Mouse (Mus musculus): ENCODE data around the gene Il22ra2. TPM values are rescaled to one million over a fixed set of nuclear protein-coding genes. Genes with fewer than 3 reads are reported as not detected.

Il22ra2 gene
- 0.05 TPM in 1 of 2 replicates, not detected in the other for polyA plus RNA-seq (2015; fragmentation: Nextera tagmentation; extraction: Ambion mirVana)

DNA sequence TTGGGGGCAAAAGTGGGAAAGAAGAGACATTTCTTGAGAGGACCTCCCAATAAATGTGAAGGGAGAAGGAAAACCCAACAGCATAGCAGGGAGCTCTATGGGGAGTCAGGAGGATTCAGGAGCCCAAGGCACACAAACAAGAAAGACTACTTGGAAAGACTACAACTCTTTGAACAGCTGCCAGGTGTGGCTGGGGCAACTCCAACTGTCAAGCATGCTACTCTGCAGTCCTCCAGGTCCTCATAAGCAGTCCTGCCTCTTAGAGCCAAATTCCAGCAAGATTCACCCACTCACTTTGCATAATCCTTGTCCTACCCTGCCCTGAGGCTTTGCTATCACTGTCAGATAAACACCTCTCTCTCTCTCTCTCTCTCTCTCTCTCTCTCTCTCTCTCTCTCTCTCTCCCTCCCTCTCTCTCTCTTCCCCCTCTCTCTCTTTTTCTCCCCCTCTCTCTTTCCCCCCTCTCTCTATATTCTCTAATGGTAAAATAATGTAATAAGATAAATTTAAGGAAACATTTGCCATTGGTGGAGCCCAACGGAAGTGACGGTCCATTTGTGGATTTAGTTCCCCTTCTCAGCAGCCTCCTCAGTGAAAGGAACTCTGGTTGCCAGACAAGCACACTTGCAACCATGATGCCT, at the start of gene Il22ra2:
Gene Il22ra2, plus strand, starts transcription at position 591 of the 641 bp plus-strand sequence.
- no peak for ATAC-seq (ENCODE audit: insufficient read depth)
- 83% methylated on average over 2 of the region's 2 CpGs for WGBS (ENCODE audit: insufficient replicate concordance)
- Histone ChIP-seq H3K4me2 (no peak within 1 kb of the TSS), H3K9ac (no peak within 1 kb of the TSS), H3K9me3 (replicated peaks) (no peaks in the 10 kb centered on the region), H3K36me3 (replicated peaks) (no peaks in the 10 kb centered on the region), H3K27ac (replicated peaks) (no peak within 1 kb of the TSS), H3K4me3 (replicated peaks) (no peak within 1 kb of the TSS), H3K4me1 (replicated peaks) (no peaks in the 10 kb centered on the region), H3K27me3 (no peaks in the 10 kb centered on the region)

DNA sequence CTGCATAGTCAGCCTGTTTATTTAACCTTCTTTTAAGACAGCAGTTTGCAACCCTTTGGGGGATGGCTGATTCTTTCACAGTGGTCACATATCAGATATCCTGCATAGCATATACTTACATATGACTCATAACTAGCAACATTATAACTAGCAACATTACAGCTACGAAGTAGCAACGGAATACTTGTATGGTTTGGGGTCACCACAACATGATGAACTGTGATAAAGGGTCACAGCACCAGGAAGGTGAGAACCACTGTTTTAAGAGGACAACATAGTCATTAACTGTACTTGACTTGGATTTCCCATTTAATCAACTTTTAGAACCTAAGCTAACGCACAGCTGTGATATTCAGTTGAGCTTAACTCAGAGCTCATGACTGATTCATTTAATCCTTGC, 44.2 kb upstream of the Il22ra2 start:
- no peaks in the 10 kb centered on the region for H3K9me3 ChIP-seq (replicated peaks)
- no peak overlapping the region for H3K27ac ChIP-seq (replicated peaks)
- H3K27me3 ChIP-seq: no peaks in the 10 kb centered on the region
- peaks cover 10% of the 10 kb centered on the region for H3K4me1 ChIP-seq (replicated peaks)
- H3K4me3 ChIP-seq (replicated peaks): no peak overlapping the region
- no peak overlapping the region for H3K4me2 ChIP-seq
- no peaks in the 10 kb centered on the region for H3K36me3 ChIP-seq (replicated peaks)
- 66% methylated on average over 3 of the region's 3 CpGs for WGBS (ENCODE audit: insufficient replicate concordance)
- no peak for ATAC-seq (ENCODE audit: insufficient read depth)
- no peak overlapping the region for H3K9ac ChIP-seq

DNA sequence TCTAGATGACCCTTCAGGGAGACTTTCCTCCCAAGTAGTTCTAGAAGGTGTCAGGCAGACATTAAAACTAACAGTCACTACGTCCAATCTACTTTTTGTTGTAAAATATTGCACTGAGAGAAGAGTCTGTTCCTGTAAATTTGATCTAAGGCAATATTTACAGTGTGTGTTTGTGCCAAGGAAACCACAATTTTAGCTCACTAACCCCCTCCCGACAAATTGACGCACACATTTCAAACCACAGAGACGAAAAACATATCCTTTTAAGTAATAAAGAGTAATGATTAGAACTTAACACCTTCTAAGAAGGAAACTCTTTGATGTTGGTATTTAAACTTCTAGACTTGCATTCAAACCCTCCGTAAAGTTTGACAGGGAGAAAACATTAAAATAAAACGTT, 43.8 kb upstream of the Il22ra2 start:
- no peak overlapping the region for H3K9ac ChIP-seq
- ATAC-seq (ENCODE audit: insufficient read depth): no peak
- H3K36me3 ChIP-seq (replicated peaks): no peaks in the 10 kb centered on the region
- no peak overlapping the region for H3K4me3 ChIP-seq (replicated peaks)
- H3K27me3 ChIP-seq: no peaks in the 10 kb centered on the region
- 48% methylated on average over 6 of the region's 6 CpGs for WGBS (ENCODE audit: insufficient replicate concordance)
- no peak overlapping the region for H3K27ac ChIP-seq (replicated peaks)
- no peaks in the 10 kb centered on the region for H3K9me3 ChIP-seq (replicated peaks)
- H3K4me1 ChIP-seq (replicated peaks): peaks cover 14% of the 10 kb centered on the region
- H3K4me2 ChIP-seq: no peak overlapping the region

DNA sequence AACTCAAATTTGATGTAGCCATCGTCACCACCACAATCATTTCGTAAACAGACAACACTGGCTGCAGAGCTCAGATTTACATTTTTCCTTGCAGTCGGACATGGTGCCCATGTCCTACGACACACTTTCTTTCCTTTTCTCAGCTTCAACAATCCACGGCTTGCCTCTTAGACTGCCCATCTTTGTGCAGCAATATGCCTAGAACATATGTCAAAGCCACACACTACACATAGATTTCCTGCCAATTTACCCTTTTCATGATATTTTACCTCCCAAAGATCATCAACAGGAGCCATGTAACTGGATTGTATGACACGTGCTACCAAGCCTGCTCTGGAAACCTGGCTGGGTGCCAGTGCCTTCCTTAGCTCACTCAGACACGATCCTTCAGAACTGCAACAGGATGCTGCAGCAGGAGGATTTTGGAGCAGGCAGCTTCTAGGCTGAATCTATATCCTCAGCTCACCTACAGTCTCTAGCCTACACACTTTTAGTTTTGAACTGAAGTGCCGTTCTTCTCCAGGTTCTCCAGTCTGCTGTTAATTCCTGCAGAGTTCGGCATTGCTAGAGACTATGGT, 43.3 kb upstream of the Il22ra2 start:
- Histone ChIP-seq H3K9me3 (replicated peaks) (no peaks in the 10 kb centered on the region), H3K9ac (no peak overlapping the region), H3K36me3 (replicated peaks) (no peaks in the 10 kb centered on the region), H3K27me3 (no peaks in the 10 kb centered on the region), H3K27ac (replicated peaks) (no peak overlapping the region), H3K4me2 (no peak overlapping the region), H3K4me1 (replicated peaks) (peaks cover 19% of the 10 kb centered on the region), H3K4me3 (replicated peaks) (no peak overlapping the region)
- WGBS (ENCODE audit: insufficient replicate concordance): 55% methylated on average over 9 of the region's 9 CpGs
- ATAC-seq (ENCODE audit: insufficient read depth): no peak

DNA sequence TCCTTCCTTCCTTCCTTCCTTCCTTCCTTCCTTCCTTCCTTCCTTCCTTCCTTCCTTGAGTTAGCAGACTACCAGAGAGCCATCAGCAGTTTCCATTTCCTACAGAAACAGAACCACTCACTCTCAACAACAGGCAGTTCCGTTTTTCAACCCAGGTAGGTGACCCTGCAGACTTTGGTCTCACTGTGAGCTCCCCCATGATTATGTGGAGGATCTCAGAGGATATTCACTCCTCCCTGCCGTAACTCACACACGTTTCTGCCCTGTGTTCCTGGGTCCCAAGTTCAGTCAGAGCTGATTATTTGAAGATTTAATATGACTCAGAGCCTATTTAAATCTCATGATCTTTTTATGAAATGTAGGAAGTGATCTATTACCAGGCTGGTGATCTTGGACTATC, 41.1 kb upstream of the Il22ra2 start:
- no peak overlapping the region for H3K9ac ChIP-seq
- no peaks in the 10 kb centered on the region for H3K27me3 ChIP-seq
- H3K4me2 ChIP-seq: no peak overlapping the region
- H3K9me3 ChIP-seq (replicated peaks): no peaks in the 10 kb centered on the region
- no peak overlapping the region for H3K27ac ChIP-seq (replicated peaks)
- no peaks in the 10 kb centered on the region for H3K36me3 ChIP-seq (replicated peaks)
- no peak overlapping the region for H3K4me3 ChIP-seq (replicated peaks)
- ATAC-seq (ENCODE audit: insufficient read depth): no peak
- H3K4me1 ChIP-seq (replicated peaks): peaks cover 36% of the 10 kb centered on the region
- WGBS (ENCODE audit: insufficient replicate concordance): 57% methylated on average over 3 of the region's 3 CpGs

DNA sequence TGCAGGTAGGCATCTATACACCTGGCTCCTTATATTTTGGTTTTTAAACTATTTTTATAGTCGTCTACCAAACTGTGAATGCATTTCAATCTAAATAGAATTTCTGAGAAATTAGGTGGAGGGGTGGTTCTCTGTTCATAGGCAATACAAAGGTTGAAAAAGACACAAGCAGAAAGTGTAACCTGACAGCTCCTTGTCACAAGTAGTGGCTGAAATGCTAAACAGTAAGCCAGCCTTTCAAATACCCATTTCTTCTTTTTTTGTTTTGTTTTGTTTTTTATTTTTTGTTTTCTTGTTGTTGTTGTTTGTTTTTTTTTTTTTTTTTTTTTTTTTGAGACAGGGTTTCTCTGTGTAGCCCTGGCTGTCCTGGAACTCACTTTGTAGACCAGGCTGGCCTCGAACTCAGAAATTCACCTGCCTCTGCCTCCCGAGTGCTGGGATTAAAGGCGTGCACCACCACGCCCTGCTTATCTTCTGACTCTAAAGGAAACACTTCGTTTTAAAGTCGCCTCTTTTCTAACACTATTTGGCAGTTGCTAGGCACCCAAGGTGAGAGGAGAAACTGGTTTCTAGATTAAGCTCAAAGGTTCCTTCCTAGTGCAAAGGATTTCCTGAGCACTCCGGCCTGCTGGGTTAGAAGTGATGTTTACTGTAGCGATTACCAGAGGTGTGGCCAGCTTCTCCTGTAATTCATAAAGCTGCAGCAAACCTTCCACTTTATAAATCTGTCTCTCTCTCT, 39.8 kb upstream of the Il22ra2 start:
- no peak for ATAC-seq (ENCODE audit: insufficient read depth)
- WGBS (ENCODE audit: insufficient replicate concordance): 13% methylated on average over 9 of the region's 9 CpGs
- Histone ChIP-seq H3K27ac (replicated peaks) (peak overlapping the region; percentile 61; the same call in 1 of the 2 replicates), H3K9ac (no peak overlapping the region), H3K27me3 (no peaks in the 10 kb centered on the region), H3K36me3 (replicated peaks) (no peaks in the 10 kb centered on the region), H3K4me3 (replicated peaks) (no peak overlapping the region), H3K9me3 (replicated peaks) (no peaks in the 10 kb centered on the region), H3K4me2 (no peak overlapping the region), H3K4me1 (replicated peaks) (peaks cover 40% of the 10 kb centered on the region)

DNA sequence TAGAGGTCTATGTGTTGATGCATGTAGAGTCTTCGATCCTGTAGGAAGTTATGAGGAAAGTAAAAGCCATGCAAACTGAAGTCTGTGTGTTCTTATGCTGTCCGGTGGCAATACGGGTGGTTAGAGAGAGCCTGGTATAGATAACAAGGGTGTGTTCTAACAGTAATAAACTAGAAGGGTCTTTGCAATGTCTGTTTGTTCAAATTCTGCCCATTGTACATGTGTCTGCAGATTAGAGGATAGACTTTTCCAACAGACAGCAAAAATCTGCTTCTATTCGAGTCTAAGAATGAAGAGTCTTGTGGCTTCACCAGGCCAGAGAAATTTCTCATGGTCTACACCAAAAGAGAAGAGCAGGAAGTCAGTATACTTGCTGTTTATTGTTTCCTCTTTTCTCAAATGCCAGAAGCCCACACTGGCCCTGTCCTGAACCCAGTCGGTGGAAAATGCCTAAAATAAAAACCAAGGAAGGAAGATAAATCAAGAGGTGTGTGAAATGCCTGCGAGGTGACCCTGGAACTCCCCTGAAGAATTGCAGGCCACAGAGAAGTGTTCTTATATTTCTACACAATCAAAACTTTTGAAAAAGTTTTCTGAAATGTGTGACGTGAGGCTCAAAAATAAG, 38.9 kb upstream of the Il22ra2 start:
- Histone ChIP-seq H3K27ac (replicated peaks) (peak overlapping the region; percentile 61), H3K27me3 (no peaks in the 10 kb centered on the region), H3K4me1 (replicated peaks) (peaks cover 48% of the 10 kb centered on the region), H3K9ac (no peak overlapping the region), H3K9me3 (replicated peaks) (no peaks in the 10 kb centered on the region), H3K4me3 (replicated peaks) (no peak overlapping the region), H3K36me3 (replicated peaks) (no peaks in the 10 kb centered on the region), H3K4me2 (no peak overlapping the region)
- ATAC-seq (ENCODE audit: insufficient read depth): 0 out of 2 replicates have a peak, but pooled peaks have one; percentile 29
- WGBS (ENCODE audit: insufficient replicate concordance): 14% methylated on average over 7 of the region's 7 CpGs

DNA sequence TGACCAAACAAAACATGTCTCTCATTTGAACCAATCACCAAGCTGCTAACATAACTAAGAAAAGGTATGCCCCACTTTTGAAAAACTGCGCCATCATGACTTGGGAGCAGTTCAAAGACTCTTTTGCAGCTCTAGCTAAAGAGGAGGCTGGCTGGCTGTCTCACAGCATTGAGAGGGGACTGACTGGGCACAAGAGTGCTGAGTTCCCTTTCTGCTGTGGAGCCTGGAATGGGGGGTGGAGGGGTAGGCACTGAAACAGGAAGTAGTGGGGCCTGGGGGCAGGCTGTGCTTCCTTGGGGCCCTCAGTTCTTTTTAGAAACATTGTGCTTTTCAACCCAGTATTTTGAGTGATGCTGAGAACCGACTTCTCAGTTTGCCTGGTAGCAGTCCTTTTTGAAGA, 37.7 kb upstream of the Il22ra2 start:
- Histone ChIP-seq H3K4me3 (replicated peaks) (no peak overlapping the region), H3K27ac (replicated peaks) (peak overlapping the region; percentile 81), H3K9me3 (replicated peaks) (no peaks in the 10 kb centered on the region), H3K4me1 (replicated peaks) (peaks cover 48% of the 10 kb centered on the region), H3K9ac (no peak overlapping the region), H3K4me2 (peak overlapping the region; percentile 26), H3K27me3 (no peaks in the 10 kb centered on the region), H3K36me3 (replicated peaks) (no peaks in the 10 kb centered on the region)
- peak; percentile 49 for ATAC-seq (ENCODE audit: insufficient read depth)
- 22% methylated on average over 2 of the region's 2 CpGs for WGBS (ENCODE audit: insufficient replicate concordance)

DNA sequence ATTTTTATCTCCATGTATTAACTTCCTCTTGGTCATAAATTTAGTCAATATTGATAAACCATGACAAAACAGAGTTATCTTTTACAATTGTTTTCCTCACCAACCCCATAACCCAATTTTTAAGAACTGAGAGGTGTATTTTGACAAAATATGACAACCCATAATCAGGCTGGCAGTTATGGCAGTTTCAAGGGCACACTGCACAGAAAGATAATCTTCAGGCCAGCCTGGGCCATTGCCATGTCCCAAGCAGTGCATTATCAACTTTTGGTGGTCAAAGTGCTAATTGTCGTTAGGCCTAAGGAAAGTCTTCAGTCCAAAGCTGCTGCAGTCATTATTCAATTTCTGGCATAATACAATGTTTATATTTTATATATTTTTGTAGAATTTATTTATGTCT, 37.0 kb upstream of the Il22ra2 start:
- Histone ChIP-seq H3K27ac (replicated peaks) (peak overlapping the region; percentile 81; the same call in 1 of the 2 replicates), H3K9ac (no peak overlapping the region), H3K4me3 (replicated peaks) (no peak overlapping the region), H3K27me3 (no peaks in the 10 kb centered on the region), H3K4me1 (replicated peaks) (peaks cover 53% of the 10 kb centered on the region), H3K36me3 (replicated peaks) (no peaks in the 10 kb centered on the region), H3K9me3 (replicated peaks) (no peaks in the 10 kb centered on the region), H3K4me2 (no peak overlapping the region)
- WGBS (ENCODE audit: insufficient replicate concordance): 14% methylated on average over 1 of the region's 1 CpGs
- ATAC-seq (ENCODE audit: insufficient read depth): no peak

DNA sequence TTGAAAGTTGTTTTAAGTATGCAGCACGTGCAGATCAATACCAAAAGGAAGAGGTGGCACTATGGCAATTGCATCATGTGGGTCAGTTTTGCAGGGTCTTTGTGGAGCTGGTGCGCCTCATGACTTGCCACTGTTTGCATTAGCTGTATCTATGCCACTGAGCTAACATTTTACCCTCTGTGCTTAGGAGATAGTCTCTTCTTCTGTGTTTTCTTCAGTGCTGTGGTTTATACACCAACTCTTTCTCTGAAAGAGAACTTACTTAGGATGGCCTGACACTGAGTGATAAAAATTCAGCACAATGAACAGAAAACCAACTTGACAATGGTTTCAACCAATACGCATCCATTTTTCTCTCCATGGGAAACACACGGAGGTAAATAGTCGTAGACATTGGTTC, 35.9 kb upstream of the Il22ra2 start:
- H3K27ac ChIP-seq (replicated peaks): 0 out of 2 replicates have a peak overlapping the region, but pooled peaks have one; percentile 38
- no peaks in the 10 kb centered on the region for H3K27me3 ChIP-seq
- H3K9me3 ChIP-seq (replicated peaks): no peaks in the 10 kb centered on the region
- peaks cover 63% of the 10 kb centered on the region for H3K4me1 ChIP-seq (replicated peaks)
- H3K36me3 ChIP-seq (replicated peaks): no peaks in the 10 kb centered on the region
- H3K9ac ChIP-seq: no peak overlapping the region
- WGBS (ENCODE audit: insufficient replicate concordance): 30% methylated on average over 5 of the region's 5 CpGs
- no peak overlapping the region for H3K4me3 ChIP-seq (replicated peaks)
- ATAC-seq (ENCODE audit: insufficient read depth): peak; percentile 43; the same call in 1 of the 2 replicates
- H3K4me2 ChIP-seq: no peak overlapping the region

DNA sequence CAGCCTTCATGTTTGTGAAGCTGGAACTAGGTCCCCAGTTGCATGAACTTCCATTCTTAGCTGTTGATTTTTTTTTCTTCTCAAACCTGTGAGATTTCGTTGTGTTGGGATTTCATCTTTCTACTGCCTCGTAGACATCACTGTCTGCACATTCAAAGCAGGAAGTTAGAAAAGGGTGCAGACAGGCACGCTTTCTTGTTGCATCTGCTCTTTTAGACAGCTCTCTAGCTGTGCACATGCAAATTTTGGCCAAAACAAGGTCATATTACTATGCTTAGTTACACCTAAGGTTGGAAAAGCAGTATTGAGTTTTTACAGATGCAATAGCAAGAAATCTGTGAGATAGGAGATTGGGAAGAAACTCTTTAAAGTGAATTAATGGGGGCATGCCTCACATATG, 34.5 kb upstream of the Il22ra2 start:
- Histone ChIP-seq H3K4me1 (replicated peaks) (peaks cover 75% of the 10 kb centered on the region), H3K4me2 (no peak overlapping the region), H3K27me3 (no peaks in the 10 kb centered on the region), H3K36me3 (replicated peaks) (no peaks in the 10 kb centered on the region), H3K9me3 (replicated peaks) (no peaks in the 10 kb centered on the region), H3K27ac (replicated peaks) (no peak overlapping the region), H3K9ac (no peak overlapping the region), H3K4me3 (replicated peaks) (no peak overlapping the region)
- WGBS (ENCODE audit: insufficient replicate concordance): 58% methylated on average over 3 of the region's 3 CpGs
- no peak for ATAC-seq (ENCODE audit: insufficient read depth)
